Mouse (Mus musculus) cortical plate, adult 2 months (tissue): ENCODE data around the gene Clic1.

Source experiments
- CTCF ChIP-seq: fragments of 200-500 bp; IDR thresholded peaks from 2 replicates; pipeline ENCODE4 v1.5.1; 2011; ENCODE audit warnings: mild to moderate bottlenecking, control low read depth, low read length; ENCODE audit not compliant: insufficient read depth; ENCODE audit errors: extremely low read depth
- POLR2A ChIP-seq: fragments of 200-500 bp; IDR thresholded peaks from 2 replicates; pipeline ENCODE4 v1.6.1; 2011; ENCODE audit warnings: mild to moderate bottlenecking, low read length, control low read depth; ENCODE audit not compliant: insufficient read depth; ENCODE audit errors: extremely low read depth

DNA sequence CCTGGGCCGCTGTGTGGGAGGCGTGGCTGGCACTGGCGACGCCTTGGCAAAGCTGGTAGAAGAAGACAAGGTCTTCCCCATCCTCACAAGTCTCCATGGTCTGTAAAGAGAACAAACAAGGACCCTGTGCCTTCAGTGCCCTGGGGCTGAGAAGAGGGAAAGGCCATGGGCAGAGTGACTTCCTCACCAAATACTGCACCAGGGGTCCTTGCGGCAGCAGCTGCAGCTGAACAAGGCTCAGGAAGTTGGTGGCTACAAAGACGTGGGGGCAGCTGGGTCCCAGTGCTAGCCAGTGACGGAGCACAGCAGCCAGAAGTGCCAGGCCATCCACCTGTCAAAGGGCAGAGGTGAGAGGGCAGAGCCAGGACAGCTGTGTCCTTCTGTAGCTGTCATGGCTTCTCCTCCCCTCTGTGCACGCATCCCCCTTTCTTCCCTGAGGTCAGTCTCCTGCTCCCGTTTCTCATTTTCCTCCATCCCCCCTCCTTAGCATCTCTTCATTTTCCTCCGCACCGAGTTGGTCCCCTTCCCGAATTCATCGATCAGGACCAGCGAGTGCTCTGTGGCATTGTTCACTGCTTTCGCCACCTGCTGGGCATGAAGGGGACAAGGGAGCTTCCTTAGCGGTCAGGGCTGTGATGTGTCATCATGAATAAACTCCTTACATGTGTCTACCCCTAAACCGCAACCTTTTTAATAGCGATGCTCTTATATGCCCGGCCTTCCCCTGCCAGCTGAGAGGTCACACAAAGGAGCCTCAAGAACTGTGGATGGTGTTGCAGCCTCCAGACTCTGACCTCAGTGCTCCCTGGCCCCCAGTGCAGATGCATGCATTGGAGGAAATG is 19.9 kb upstream of the Clic1 start:
- TF ChIP-seq CTCF (peak; percentile 50), POLR2A (no peak)
